Mouse (Mus musculus): ENCODE results near the gene Mbnl1.

Mbnl1 gene

GRCm38 (mm10) chr3:60615057-60615606, 142.5 kb downstream of the Mbnl1 start:
- DNase-seq, result no peak

GRCm38 (mm10) chr3:60615615-60616014, 143.0 kb downstream of the Mbnl1 start:
- no peak for DNase-seq

GRCm38 (mm10) chr3:60616147-60616546, 143.5 kb downstream of the Mbnl1 start:
- DNase-seq, result no peak

GRCm38 (mm10) chr3:60617643-60618042, 145.0 kb downstream of the Mbnl1 start:
- no peak for DNase-seq

GRCm38 (mm10) chr3:60620236-60620635, 147.6 kb downstream of the Mbnl1 start:
- peak; percentile 52 for DNase-seq

- DNase-seq, result no peak
Measured at GRCm38 (mm10) chr3:60631183-60631582, 158.6 kb downstream of the Mbnl1 start.

GRCm38 (mm10) chr3:60631754-60632153, 159.1 kb downstream of the Mbnl1 start:
- no peak for DNase-seq

GRCm38 (mm10) chr3:60632796-60633466, 160.3 kb downstream of the Mbnl1 start:
- no peak for DNase-seq

GRCm38 (mm10) chr3:60638530-60638929, 165.9 kb downstream of the Mbnl1 start:
- no peak for DNase-seq

GRCm38 (mm10) chr3:60639135-60639534, 166.5 kb downstream of the Mbnl1 start:
- no peak for DNase-seq

- DNase-seq, result no peak
Measured at GRCm38 (mm10) chr3:60642227-60642626, 169.6 kb downstream of the Mbnl1 start.

- DNase-seq, result no peak
Measured at GRCm38 (mm10) chr3:60645531-60645930, 172.9 kb downstream of the Mbnl1 start.

- DNase-seq, result no peak
Measured at GRCm38 (mm10) chr3:60648293-60648692, 175.7 kb downstream of the Mbnl1 start.

- DNase-seq, result no peak
Measured at GRCm38 (mm10) chr3:60660762-60661161, 188.1 kb downstream of the Mbnl1 start.

All from layer of hippocampus, adult 9-11 months (tissue).